Mouse (Mus musculus) neural tube, embryonic 14.5 days (tissue): Measurements from ENCODE around the gene Hs3st5. TPM values are rescaled to one million over a fixed set of nuclear protein-coding genes. Genes with fewer than 3 reads are reported as not detected.

Source experiments
- ATAC-seq: fragments of 200-750 bp; cut with Nextera tagmentation; 2 replicates; pipeline ENCODE4 v1.8.0; 2017; ENCODE audit warnings: low read depth, mild to moderate bottlenecking, moderate TSS enrichment, moderate library complexity
- H3K27ac ChIP-seq: fragments of 300-500 bp; sonication (generic); 2 replicates; pipeline ENCODE4 v1.5.1; 2014; ENCODE audit warnings: low read depth, mild to moderate bottlenecking, control low read depth, low read length, moderate library complexity, mixed read lengths
- H3K27me3 ChIP-seq: fragments of 300-500 bp; sonication (generic); 2 replicates; pipeline ENCODE4 v1.6.1; 2014; ENCODE audit warnings: low read length; ENCODE audit not compliant: control insufficient read depth, insufficient read depth
- H3K36me3 ChIP-seq: fragments of 300-500 bp; sonication (generic); 2 replicates; pipeline ENCODE4 v1.6.1; 2014; ENCODE audit warnings: low read length, mixed read lengths; ENCODE audit not compliant: control insufficient read depth, insufficient read depth
- H3K4me1 ChIP-seq: fragments of 300-500 bp; sonication (generic); 2 replicates; pipeline ENCODE4 v1.6.1; 2014; ENCODE audit warnings: low read length; ENCODE audit not compliant: control insufficient read depth, insufficient read depth
- H3K4me2 ChIP-seq: fragments of 300-500 bp; sonication (generic); 2 replicates; pipeline ENCODE4 v1.6.1; 2014; ENCODE audit warnings: mild to moderate bottlenecking, low read depth, low read length, control low read depth
- H3K4me3 ChIP-seq: fragments of 300-500 bp; sonication (generic); 2 replicates; pipeline ENCODE4 v1.5.1; 2014; ENCODE audit warnings: low read depth, low read length, control low read depth, mixed read lengths
- H3K9ac ChIP-seq: fragments of 300-500 bp; sonication (generic); replicated peaks from 2 replicates; pipeline ENCODE4 v1.6.1; 2014; ENCODE audit warnings: low read depth, mild to moderate bottlenecking, control low read depth, low read length, mixed read lengths
- H3K9me3 ChIP-seq: fragments of 300-500 bp; sonication (generic); 2 replicates; pipeline ENCODE4 v1.6.1; 2016; ENCODE audit warnings: low read length; ENCODE audit not compliant: control insufficient read depth
- WGBS: fragments of 180-500 bp; shearing (Covaris S2); extraction: QIAGEN DNeasy Blood & Tissue Kit; methylation state at CpG from one replicate; pipeline ENCODE4 v1.1.7; 2014; 5-methylcytosine and 5-hydroxymethylcytosine counted together
- polyA plus RNA-seq: library from polyadenylated mRNA; unstranded; fragments of >200 nt; fragmentation: Nextera tagmentation; extraction: Ambion mirVana; gene quantifications from 2 replicates; pipeline ENCODE4 v1.2.1, GENCODE M21; 2014

The Hs3st5 gene
- polyA plus RNA-seq, 1 experiment from 2014 or later, result 61.2 TPM

DNA sequence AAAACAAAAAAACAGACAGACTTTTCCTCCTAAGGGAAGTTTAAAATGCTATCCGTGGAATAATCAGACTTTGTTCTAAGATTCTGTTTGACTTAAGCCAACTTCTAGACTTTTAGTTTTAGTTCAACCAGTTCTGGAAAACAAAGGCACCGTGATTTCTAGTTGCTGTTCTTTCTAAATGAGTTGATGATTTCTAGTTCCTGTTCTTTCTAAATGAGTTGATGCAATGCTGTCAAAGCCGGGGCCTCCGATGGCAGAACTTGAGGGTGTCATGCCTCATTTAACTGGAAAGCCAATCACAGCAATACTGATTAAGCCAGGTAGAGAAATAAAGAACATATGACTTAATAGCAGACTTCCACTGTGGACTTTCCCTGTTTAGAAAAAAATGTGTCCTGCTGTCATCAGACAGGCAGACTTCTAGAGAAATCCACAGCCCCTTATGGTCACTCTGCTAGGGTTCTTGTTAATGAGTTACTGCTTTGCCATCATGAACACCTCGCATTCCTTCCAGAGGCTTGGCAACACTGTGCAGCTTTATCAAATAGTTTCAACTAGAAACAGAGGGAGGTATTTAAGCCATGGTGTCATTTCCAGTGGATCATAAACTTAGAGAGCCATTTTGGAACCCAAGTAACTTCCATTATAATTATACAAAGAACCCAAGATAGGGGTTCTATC lies 329.4 kb downstream of the Hs3st5 start:
- H3K4me1 ChIP-seq, result no peaks in the 10 kb centered on the region
- 76% methylated on average over 5 of the region's 5 CpGs for WGBS
- ATAC-seq, result no peak
- H3K9ac ChIP-seq, result no peak overlapping the region
- no peak overlapping the region for H3K4me3 ChIP-seq
- no peaks in the 10 kb centered on the region for H3K36me3 ChIP-seq
- no peak overlapping the region for H3K4me2 ChIP-seq
- no peaks in the 10 kb centered on the region for H3K9me3 ChIP-seq
- H3K27me3 ChIP-seq, result no peaks in the 10 kb centered on the region
- no peak overlapping the region for H3K27ac ChIP-seq

DNA sequence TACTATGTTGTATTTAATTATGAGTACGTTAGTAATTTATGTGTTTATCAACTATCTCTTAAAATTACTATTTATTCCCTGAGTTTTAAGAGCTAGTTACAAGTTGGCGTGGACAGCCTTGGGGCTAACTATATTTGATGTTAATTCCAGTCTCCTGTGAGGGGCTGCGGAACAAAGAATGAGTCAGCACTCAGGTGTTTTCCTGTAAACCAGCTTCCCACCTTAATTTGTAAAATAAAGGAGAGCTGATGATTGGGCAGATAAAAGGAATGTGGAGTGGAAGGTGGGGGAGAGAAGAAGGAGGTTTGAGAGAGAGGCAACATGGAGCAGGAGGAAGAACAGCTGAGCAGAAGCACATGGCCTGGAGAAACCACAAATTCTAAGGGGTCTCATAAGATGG lies 343.6 kb downstream of the Hs3st5 start:
- Histone ChIP-seq H3K4me1 (no peaks in the 10 kb centered on the region), H3K9me3 (no peaks in the 10 kb centered on the region)
- 95% methylated on average over 3 of the region's 3 CpGs for whole genome bisulfite sequencing

DNA sequence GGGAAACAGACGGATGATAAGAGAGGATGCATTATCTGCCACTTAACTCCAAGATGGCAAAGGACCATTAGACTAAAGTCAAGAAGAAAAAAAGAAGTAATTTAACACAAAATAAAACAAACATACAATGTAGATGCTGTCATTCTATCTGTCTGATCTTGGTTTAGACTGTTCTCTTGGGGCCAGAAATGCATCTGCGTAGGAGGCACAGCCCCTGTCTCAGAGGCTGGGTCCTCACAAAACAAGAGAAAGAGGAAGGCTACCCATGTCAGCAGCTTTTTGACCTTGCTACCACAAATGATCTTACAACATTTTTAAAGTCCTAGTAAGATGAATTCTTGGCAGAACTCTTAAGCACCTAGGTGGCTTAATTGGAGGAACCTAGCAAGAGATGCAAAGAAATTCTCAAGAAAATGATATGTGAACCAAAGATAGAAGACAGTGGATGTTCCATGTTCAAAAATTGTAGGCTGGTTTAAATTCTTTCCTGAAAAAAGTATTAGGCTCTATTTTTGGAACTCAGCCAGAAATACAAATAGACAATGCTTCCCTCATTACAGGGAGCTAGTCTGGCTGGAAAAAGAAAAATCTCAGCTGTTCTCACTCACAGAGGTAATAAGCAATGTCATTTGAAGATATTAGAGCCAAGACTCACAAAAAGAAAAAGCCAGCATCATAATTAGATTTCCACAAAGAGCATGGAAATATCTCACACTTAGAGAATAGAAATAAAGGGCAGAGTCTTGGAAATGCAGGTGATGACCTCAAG lies 355.7 kb downstream of the Hs3st5 start:
- WGBS, result 91% methylated on average over 2 of the region's 2 CpGs
- H3K9me3 ChIP-seq, result no peaks in the 10 kb centered on the region
- no peaks in the 10 kb centered on the region for H3K4me1 ChIP-seq
- no peak overlapping the region for H3K27ac ChIP-seq
- ATAC-seq, result no peak
- H3K4me2 ChIP-seq, result no peak overlapping the region
- no peaks in the 10 kb centered on the region for H3K36me3 ChIP-seq
- no peak overlapping the region for H3K9ac ChIP-seq
- no peaks in the 10 kb centered on the region for H3K27me3 ChIP-seq
- no peak overlapping the region for H3K4me3 ChIP-seq

More for the DNA sequence above, 343.6 kb downstream of the Hs3st5 start:
- Histone ChIP-seq H3K27me3 (no peaks in the 10 kb centered on the region), H3K4me3 (no peak overlapping the region), H3K27ac (no peak overlapping the region), H3K4me2 (no peak overlapping the region), H3K36me3 (no peaks in the 10 kb centered on the region), H3K9ac (no peak overlapping the region)
- no peak for ATAC-seq
